Mouse (Mus musculus) cerebellum, adult 11 months (tissue): ENCODE data around the gene Ppp1r18.
A peak's percentile ranks its signal among the peaks of the same experiment; 100 is the strongest.
"Not testable (repeated sequence)": the region's sequence is repeated elsewhere in the genome, so short reads cannot be mapped to it uniquely, and the experiment has no call there.

ENCODE experiments used
- DNase-seq: peaks from one replicate; pipeline ENCODE4 v3.0.0; 2022

Gene Ppp1r18

DNA sequence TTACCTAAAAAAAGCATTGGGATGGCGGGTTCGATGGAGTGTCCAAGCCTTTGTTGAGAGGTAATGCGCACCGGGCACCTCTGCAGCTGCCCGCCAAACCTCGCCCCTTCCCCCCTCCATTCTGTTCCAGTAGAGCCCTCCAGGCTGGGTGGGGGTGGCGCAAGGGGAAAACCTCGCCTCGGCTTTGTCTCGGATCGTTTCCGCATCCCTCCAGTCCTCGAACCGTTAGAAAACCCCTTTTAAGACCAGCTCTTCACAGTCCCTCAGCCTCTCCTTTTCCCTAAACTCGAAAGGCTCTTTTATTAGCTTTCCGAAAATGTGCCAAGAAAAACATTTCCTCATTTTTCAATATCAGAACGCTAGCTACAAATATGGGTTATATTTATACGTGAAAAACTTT is 27.9 kb upstream of the Ppp1r18 start:
- peak; percentile 56 for DNase-seq

DNA sequence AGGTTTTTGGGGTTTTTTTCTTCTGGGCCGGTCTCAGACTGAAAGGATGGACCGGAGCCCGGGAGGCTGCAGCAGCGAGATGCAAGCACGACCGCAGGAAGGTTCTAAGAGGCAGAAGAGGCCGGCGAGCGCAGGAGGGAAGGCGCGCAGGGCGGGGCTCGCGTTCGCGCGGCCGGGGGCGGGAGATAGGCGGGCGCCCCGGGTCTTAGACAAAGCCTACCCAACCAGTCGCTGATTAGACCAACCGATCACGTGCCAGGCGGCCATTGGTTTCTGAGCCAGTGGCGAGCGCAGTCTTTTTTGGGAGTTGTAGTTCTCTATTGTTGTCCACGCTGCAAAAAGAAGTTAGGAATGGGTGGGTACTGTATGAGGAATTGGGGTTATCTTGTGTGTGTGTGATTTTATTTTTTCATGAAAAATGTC is 27.3 kb upstream of the Ppp1r18 start, which contains the start of gene Tubb5:
TSS of gene Tubb5 (minus strand) at position 185 of the 423 bp plus-strand sequence.
- DNase-seq = peak; percentile 95

- no peak for DNase-seq
Measured at GRCm38 (mm10) chr17:35838570-35838969, 26.8 kb upstream of the Ppp1r18 start.

DNA sequence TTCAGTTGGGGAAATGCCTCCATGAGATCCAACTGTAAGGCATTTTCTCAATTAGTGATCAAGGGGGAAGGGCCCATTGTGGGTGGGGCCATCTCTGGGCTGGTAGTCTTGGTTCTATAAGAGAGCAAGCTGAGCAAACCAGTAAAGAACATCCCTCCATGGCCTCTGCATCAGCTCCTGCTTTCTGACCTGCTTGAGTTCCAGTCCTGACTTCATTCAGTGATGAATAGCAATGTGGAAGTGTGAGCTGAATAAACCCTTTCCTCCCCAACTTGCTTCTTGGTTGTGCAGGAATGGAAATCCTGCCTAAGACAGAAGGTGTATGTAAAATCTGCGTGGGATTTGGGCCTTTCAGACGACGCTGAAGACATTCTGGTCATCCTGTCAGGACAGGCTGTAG is 26.4 kb upstream of the Ppp1r18 start:
- not testable (repeated sequence) for DNase-seq

DNA sequence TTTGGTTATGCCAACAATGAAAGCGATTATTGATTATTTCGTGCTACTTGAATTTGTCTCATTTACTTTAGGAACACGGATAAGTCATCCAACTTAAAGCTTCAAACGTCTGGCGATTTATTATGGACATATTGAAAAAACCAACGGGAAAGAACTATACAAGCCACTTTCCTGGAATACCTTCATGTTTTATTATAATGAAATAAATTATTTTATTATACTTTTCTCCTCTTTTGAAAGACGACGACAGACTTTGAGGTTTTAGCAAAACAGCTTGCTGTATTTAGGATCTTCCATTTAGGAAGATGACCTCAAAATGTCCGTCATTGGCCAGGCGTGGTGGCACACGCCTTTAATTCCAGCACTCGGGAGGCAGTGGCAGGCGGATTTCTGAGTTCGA is 24.8 kb upstream of the Ppp1r18 start:
- no peak for DNase-seq

DNA sequence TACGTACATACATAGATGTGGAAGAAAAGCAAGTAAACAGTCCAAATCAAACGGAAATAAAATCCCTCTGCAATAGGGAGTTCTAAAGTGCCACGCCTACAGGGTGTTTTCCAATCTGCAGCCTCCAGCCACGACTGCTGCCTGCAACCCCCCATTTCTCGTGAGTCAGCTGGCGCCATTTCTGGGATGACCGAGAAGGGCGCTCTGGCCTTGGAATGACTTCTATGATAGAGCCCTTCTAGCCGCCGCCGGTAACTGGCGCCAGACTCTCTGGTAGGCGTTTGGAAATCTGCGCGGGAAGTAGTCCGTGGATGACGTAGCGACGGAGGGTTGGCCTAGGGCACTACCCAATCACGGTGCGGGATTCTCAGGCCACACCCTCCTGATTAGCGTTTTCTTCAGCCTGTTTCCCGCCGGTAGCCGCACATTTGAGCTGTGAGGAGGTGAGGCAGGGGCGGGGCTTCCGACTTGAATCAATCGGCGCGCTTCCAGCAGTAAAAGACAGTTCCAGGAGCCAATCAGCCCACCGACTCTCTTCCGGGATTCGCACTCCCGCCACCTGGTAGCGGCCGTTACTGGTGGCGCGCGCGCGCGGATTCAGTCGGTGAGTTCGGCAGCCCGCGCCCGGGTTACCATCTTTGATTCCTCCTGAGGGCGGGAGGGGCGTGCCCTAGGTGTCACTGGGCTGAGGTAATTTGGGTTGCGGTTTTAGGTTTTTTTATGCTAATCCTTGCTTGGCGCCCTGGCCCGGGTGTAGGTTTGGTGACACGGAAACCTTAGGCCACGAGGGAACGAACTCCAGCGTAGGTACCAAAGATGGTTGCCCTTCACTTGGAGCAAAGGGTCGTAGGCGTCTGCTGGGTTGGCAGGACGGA is 24.1 kb upstream of the Ppp1r18 start, which contains the start of gene Mdc1:
TSS of gene Mdc1 (plus strand) at position 440 of the 875 bp plus-strand sequence.
- DNase-seq = peak; percentile 99

- no peak for DNase-seq
Measured at GRCm38 (mm10) chr17:35842006-35842405, 23.4 kb upstream of the Ppp1r18 start.

GRCm38 (mm10) chr17:35843514-35843913 is 21.9 kb upstream of the Ppp1r18 start:
- DNase-seq = no peak

DNA sequence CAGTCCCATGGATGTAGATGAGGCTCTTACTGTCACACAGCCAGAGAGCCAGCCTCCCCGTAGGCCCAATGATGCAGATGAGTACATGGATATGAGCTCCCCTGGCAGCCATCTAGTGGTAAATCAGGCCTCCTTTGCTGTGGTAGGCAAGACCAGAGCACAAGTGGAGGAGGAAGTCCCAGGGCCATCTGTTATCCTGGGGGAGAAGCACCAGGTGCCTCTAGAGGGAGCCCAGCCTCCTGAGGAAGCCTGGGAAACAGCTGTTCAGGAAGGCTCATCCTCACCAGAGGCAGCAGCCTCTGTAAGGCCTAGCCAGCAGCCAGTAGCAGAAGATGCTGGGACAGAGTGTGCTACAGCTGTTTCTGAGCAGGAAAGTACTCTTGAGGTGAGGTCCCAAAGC is 17.3 kb upstream of the Ppp1r18 start:
- no peak for DNase-seq

GRCm38 (mm10) chr17:35850974-35851373 is 14.4 kb upstream of the Ppp1r18 start:
- DNase-seq = no peak

GRCm38 (mm10) chr17:35859371-35859770 is 6.0 kb upstream of the Ppp1r18 start:
- no peak for DNase-seq

DNA sequence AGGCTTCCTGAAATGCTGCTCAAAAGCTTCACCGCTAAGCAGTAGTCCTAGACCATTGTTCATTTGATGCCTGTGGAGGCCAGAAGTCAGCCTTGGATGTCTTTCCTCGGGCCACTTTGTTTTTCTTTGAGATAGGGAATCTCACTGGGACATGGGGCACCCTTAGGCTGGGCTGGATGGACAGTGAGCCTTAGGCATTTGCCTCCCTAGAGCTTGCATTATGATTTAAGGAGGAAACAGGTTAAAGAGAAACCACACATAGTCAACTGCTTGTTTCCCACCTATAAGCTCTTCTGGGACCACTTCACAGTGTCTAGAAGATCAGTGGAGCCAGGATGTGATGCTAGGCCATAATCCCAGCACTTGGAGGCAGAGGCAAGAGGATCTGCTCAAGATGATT is 5.6 kb upstream of the Ppp1r18 start:
- DNase-seq = no peak

DNA sequence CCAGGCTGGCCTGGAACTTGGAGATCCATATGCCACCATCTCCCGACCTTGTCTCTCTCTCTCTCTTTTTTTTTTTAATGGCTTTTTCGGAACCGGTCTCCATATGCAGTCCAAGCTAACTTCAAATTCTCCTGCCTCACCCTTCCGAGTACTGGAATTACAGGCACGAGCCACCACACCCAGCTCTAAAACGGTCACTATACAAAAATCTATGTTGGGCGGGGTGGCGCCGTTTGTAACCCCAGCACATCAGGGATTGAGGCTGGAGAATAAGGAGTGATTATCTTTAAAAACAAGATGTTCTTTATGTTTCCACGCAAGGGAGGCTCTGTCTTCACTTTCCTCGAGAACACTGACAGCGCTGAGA is 4.6 kb upstream of the Ppp1r18 start:
- no peak for DNase-seq

GRCm38 (mm10) chr17:35861198-35861857 is 4.1 kb upstream of the Ppp1r18 start, which contains the start of gene Nrm:
Nrm (plus strand) TSS chr17:35861318.
- DNase-seq = peak; percentile 87

DNA sequence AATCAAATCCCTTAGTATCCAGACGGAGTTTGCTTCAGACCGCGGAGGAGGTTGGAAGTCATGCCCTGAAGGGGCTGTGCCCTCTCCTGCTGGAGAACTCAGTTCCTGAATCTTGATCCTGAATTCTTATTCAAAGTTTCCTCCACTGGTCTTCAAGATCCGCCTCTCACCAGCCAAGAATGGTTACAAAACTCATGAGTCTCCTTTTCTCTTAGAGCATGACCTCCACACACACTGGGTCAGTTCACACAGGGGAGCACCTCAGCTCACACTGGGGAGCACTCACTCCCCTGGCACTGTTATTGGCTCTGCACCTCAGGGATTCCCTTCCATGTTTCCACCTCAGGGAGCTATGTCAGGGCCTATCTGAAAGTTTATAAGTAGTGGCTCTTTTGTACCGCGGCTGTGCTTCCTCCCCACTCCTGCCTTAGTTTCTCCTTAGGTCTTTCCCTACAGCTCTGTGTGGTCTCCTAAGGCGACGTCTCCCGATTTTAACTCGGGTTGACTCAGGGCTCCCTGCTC is 500 bp upstream of the Ppp1r18 start:
- DNase-seq = no peak

DNA sequence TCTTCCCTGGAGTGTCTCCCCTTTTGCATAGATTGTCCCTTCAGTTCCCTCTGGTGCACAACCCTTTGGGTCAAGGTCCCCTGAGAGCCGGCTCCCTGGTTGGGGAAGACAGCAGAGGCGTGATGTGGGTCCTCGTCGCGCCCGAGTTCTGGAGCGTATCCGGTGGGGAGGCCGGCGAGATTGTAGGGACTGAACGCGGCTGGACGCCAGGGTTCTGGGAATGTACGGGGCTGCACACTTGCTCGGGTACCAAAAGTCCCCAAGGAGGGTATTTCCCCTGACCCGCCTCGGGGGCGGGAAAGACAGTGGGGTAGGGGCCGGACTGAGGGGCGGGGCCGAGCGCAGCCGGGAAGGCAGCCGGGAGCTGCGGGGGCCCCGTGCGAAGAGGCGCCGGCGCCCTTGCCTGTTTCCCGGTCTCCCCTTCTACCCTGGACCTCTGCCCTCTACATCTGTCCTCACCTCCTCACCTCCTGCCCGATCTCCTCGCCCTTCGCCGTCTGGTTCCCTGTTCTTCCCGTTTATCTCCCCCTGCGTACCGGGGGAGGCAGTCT is 963 bp downstream of the Ppp1r18 start:
- no peak for DNase-seq

DNA sequence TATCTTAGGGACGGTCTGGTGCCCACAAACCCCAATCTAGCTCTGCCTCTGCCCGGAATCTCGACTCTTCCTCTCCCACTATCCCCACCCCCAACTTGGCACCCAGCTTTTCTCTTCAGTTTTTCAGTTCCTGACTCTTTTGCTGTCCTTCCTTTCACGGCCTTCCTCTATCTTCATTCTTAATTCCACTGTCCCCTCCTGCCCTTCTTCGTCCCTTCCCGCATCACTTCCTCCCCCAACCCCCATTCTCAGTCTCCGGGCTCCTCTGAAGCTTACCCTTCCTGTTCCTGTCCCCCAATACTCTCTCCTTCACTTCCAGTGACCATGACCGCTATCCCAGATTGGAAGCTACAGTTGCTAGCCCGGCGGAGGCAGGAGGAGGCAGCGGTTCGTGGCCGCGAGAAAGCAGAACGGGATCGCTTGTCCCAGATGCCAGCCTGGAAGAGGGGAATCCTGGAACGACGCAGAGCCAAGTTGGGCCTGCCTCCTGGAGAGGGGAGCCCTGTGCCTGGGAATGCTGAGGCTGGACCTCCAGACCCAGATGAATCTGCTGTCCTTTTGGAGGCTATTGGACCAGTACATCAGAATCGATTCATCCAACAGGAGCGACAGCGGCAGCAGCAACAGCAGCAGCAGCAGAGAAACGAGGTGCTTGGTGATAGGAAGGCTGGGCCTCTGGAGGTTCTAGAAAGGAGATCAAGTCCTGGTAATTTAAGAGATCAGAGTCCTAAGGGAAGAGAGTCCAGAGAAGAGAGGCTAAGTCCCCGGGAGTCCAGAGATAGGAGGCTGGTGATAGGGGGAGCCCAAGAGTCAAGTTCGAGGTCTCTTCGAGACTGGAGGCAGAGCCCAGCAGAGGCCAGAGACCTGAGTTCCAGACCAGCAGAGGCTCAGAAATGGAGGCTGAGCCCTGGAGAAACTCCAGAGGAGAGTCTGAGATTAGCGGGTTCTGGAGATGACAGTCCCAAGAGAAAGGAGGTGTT is 1.8 kb downstream of the Ppp1r18 start:
- DNase-seq = no peak

DNA sequence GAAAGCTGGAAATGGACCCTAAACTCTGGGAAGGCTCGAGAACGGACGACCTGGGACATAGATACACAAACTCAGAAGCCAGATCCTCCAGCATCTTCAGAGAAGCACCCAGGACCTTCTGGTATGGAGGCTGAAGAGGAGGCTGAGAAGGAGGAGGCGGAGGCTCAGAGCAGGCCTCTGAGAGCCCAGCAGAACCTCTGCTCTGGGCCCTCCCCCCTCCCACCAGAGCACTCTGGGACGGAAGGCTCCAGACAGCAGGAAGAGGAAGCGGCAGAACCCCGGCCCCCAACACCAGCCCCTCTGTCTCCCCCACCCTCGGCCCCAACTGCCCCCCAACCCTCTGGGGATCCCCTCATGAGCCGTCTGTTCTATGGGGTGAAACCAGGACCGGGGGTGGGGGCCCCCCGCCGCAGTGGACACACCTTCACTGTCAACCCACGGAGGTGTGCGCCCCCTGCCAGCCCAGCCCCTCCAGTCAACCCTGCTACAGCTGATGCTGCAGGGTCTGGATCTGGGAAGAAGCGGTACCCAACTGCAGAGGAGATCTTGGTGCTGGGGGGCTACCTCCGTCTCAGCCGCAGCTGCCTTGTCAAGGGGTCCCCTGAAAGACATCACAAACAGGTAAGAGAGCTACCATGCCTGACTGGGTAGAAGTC is 2.9 kb downstream of the Ppp1r18 start:
- no peak for DNase-seq

- DNase-seq = no peak
Measured at GRCm38 (mm10) chr17:35868961-35869345, 3.6 kb downstream of the Ppp1r18 start.

DNA sequence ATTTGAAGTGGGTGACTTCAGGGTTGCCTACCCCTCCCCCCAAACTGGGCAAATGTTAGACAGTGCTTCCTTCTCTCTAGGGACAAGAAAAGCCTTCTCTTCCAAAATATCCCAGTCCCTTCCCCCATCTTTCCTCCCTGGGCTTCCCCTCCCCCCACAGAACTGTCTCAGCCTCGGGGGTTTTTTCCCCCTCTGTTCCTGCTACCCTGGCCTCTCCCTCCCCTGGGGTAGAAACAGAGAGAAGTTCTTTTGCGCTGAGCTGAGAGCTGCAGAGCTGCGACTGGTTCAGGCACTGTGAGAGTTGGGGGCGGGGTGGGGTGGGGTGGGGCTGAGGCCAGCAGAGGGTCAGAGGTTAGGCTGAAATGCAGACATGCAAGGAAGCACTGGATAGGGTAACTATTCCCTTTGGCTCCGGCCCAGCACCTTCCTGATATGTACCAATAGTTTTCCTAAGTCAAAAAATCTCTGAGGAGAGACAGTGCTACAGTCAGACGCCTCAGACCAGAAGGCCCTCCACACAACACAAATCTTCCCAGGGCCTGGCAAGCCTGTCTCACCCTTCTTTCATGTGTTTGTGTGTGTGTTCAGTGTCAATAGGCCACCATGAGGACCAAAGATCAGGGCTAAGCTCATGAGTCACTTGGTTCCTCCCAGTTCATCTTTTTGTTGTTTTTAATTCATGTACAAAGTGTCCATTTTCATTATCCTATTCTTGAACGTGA is 4.1 kb downstream of the Ppp1r18 start:
- DNase-seq = no peak
